Mouse (Mus musculus) WW6 (cell line): ENCODE measurements around the gene B3gnt2.

ENCODE experiments used
- DNase-seq: peaks from one replicate; pipeline ENCODE4 v3.0.0-alpha.2; 2013; ENCODE audit warnings: low read depth, low spot score

Gene B3gnt2

DNA sequence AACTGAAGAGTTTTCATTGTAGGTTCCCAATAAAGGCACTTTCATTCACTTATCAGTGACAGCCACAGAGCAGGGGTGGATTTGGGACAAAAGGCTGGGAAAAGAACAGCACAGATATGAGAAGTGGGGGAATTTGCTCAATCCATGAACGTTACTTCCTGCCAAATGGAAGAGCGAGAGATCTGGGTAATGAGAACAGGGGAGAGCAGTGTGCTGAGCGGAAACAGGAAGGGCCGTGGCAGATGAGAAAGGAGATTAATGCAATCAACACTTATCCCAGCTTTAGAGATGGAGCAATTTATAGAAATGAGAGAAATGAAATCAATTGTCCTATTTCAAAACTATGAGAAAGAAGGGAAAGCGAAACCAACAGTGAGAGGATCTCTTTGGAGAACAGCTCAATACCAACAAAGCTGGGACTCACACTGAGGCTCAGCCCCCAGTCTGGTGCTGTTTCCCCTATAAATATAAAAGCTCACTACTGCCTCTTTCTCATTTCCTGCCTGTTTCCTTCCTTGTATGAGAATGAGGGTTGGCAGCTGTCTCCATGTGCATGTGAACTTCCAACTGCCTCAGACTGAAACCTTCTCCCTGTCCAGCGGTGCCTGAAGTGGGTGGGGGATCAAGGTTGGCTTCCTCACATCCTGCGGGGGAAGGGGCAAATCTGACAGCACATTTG is 11.0 kb upstream of the B3gnt2 start:
- no peak for DNase-seq

DNA sequence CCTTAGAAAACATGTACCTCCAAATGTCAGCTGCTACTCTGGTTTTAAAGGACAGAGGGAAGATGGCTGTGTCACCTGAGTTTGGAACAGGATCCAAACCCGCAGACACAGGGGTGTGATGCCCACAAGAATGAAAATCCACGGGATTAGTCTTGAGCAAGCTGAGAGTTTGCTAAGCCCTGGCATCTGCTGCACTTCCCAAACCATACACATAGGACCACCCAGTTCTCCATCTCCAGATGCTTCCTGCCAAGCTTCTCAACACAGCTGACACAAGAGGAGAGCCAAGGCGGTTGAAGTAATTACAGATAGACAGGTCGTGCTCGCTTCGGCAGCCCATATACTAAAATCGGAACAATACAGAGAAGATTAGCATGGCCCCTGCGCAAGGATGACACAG is 7.8 kb upstream of the B3gnt2 start:
- no peak for DNase-seq

DNA sequence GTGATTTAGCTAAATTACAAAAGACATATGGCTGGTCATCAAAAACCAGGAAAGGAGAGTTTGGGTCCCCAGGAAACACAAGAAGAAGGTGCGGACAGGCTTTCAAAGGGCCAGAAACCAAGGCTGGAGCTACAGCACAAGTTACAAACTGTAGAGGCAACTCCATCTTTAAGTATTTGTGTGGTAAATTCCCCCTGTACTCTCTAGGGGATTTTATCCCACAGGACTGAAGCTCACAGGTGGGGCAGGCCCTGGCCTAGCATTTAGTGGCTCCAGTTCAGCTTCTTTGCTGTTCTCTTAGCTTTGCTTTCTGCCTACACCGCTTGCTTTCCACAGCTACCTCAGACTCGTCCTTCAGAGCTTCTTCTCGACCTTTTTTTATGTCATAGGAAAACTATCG is 6.9 kb upstream of the B3gnt2 start:
- no peak for DNase-seq

DNA sequence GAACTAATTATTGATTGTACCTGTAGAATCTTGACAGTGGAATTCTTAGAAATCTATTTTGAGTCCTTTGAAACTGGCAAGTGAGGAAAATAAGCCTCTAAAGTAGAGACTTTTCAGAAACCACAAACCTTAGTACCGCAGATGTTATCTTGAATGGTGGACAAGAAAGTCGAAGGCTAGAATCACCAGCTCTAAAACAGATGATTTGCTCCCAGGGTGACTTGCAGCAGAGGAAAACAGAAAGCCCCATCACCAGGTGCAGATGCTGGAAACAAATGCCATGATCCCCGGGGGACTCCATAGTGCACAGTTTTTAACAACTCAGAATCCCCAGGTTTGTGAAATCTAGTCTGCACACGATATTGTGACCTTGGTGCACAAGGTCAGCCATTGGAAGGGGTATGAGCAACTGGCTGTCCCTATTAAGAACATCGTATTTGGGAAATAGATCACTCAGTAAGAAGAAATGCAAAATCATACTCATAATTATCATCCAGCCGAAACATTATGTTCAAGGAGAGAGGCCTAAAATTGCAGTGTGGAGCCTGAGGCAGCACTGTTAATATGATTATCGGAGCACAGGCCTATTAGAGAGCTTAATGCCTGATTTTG is 5.0 kb upstream of the B3gnt2 start:
- no peak for DNase-seq

DNA sequence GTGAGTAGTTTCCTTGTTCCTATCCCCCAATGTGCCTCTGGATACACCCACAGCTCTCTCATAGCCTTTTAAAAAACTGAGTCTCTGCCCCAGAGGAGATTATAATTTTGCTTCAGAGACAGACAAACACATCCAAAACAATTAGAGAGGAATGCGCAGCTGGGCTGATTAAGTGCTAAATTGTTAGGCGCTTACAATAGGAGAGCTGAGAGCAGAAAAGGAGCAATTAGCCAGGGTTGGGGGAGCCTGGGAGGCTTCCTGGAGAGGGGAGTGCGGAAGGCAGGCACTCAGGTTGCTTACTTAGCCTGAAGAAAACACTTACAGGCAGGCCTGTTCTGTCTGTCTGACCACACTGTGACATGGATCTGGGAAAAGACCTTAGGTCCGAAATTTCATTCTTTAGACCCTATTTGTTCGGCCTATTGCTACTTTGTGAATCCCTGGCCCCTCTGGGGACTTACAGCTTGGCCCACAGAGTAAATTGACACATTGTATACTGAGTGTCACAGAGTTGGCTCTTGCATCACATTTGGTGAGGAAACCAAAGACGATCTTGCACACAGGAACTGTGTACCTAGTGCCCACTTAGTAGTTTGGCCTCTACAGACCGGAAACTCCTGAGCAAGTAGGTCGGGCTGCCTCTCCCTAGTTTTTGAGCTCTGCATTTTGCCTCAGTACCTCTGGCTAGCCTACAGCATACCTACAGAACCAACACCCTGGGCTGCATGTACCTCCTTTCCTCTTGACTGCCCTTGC is 3.7 kb upstream of the B3gnt2 start:
- DNase-seq, result no peak

DNA sequence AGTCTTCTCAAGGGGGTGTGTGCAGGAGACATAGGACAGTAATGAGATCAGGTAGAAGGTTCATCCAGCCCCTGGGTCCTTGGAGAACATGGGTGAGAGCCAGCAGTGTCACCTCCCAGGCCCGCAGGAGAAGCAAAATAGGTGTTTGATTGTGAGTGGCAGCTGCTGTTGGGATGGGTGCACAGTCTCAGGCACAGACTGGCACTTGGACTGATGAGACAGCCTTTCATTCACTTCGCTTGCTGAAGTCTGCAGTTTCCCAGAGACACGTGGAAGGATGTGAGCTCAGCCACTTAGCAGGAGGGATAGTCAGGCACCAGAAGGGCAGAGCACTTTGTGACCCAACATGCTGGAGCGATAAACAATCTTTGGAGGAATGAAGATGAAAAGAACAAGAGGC is 2.8 kb upstream of the B3gnt2 start:
- DNase-seq, result no peak

DNA sequence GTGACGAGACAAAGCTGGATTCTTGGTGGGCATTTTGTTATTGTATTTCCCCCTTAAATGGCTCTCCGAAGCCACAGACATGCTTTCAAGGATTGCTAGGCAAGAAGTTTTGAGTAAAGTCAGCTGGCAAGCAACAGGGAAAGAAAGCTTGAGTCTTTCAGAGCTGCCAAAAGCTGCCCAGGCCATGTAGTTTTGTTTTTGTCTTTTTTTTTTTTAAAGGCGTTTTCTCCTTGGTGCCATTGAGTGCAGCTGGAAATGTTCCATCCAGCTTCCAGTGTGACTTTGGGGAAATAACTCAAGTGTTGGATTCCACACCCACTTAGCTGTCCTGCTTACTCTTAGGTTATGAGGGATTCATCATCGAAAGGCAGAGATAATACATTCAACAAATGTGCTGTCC is 554 bp upstream of the B3gnt2 start:
- no peak for DNase-seq

DNA sequence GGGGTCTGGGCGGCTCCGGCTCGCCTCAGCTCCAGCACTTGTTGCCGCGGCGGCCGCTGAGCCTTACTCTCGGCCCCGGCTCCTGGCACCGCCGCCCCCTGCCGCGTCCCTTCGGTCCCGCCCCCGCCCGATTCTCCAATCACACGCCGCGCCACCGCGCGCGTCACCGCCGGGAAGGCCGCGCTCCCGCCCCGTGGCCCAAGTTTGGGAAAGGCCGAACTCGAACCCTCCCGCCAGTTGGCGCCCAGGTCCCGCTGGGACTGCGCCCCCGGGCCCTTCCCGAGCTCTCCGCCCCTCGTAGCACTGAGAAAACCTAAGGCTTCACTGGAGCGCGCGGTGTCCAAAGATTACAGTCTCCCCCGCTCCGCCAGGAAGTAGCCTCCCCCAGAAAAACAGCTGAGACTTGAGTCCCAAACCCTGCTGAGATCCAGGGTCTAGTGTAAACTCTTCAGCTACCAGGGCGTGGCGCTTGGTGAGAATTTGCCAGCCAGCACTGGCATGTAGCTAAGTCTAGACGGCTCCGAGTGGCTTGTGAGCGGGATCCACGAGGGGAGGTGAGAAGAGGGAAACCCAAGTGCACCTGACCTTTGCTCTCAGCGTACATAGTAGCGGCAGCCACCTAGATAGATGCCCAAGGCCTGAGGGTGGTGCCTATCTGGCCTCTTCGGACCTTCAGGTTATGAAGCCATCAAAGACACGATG is 977 bp downstream of the B3gnt2 start:
- DNase-seq, result peak; percentile 91

DNA sequence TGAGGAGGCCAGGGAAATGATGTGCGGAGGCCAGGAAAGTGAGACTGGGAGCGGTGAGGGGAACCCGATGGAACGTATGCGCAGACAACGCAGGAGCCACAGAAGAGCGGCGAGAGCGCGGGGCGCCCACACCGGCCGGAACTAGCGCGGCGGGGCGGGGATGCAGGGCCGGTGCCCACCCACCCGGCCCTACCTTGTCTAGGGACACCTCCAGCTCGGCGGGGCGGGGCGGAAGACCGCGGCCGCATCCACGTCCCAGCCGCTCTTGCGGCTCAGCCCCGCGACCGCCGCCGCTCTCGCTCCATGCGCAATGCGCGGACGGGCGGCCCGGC is 1.5 kb downstream of the B3gnt2 start:
- DNase-seq, result peak; percentile 47

DNA sequence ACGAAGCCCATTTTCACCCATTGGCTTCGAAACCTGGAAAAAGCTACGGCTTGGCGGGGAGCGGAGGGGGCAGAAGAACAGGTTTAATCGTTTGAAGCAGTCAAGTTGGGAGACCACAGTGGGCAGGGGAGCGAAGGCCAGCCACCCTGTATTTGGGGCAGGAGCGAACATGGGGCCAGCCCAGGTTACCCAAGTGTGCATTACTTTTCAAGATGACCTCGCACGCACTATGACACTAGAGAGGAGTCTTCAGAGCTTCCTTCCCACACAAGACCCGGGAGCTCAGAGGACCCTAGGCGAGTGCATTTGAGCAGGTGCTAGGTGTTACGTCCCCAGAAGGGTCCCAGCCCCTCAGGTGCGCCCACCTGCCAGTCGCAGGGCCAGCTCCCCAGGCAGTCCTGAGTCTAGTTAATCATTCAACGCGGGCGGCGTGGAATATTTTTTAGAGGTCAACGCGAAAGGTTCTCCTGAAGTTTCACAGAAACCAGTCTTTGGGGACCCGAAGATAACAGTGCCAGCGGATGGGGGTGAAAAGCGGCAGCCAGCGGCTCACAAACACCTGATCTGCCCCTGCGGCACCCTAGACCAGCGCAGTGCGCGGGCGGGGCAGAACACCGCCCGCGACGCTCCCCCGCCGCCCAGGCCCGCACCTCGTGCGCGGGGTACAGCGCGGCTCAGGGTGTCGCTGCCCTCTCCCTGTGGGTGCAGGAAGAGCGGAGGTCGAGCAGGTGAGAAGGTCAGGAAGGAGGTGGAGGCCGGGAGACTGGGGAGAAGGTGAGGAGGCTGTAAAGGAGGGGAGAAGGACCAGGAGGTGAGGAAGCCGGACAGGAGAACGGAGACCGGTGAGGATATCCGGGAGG is 2.1 kb downstream of the B3gnt2 start:
- no peak for DNase-seq

DNA sequence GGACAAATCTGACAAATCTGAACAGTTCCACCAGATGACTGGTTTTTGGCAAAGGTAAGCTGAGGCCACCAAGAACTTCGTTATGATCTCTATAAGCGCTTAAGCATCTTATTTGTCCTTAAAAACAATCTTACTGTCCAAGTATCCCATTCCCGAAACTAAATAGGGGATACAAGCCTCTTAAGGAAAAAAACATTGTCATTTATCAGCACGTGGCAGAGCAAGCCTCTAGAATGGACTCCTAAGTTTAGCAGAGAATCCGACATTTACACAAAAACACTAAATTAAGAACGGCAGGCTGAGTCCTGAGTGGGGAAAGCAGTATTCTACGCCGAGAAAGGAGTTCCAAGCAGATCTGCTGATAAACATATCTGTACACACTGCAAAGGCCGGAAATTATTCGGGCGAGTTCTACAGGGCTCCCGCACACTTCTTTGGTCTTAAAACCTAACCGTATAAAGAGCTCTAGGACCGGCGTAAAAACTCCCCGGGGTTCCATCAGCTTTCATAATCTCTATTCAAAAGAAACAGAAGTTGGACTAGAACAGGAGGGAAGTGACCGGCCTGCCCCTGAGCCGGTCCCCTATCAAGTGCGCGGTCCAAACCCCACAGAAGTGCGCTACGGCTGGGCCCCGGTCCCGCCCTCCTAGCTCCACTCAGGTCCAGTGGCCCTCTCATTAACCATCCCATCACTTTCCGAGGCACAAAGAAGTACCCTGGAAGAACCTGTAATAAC is 2.9 kb downstream of the B3gnt2 start:
- DNase-seq, result no peak

DNA sequence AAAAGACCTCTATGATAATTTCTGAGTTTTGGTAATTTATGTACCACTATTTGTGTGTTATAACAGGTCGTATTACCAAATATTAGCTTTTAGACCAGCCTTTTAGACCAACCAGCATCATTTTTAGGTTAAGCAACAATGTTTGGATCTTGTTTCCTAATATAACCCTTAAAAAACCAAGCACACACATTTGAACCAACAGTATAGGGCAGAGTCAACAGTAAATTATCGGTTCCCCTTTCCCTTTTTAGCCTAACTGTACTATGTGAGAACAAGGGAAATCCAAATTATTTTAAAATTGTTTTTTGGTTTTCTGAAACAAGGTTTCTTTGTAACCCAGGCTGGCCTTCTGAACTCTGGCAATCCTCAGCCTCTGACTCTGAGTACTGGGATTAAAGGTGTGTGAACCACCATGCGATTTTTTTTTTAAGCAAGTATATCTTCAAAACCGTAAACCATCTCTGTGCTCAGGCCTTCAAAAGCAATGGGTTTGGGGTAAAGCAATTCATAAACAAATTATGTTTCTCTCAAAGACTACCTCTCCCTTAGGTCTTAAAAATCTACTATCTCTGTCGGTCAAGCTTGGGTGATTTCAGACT is 3.6 kb downstream of the B3gnt2 start:
- DNase-seq, result no peak

DNA sequence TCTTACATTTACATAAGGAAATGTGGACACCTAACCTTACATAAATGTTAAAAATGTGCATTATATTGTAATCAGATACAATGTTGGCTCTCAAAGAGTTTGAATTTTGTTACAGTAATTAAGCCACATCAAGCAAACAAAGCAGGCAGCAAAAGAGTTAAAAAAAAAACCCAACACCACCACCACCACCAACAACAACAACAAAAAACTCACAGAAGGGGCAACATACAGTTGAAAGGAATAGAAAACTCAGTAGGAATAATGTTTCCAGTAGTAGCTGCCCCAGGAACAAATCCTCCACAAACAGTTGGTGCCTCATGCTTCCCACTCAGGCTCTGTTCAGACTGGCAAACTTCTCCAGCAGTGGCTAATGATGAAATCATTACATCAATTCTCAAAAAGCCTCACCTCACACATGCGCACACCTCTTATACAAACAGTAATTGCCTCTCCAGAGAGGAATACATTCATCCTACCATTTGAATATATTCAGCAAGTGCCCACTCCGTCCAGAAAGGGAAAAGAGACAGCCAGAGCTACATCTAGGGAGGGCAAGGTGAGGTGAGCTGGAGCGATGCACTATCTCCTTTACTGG is 4.3 kb downstream of the B3gnt2 start:
- no peak for DNase-seq

DNA sequence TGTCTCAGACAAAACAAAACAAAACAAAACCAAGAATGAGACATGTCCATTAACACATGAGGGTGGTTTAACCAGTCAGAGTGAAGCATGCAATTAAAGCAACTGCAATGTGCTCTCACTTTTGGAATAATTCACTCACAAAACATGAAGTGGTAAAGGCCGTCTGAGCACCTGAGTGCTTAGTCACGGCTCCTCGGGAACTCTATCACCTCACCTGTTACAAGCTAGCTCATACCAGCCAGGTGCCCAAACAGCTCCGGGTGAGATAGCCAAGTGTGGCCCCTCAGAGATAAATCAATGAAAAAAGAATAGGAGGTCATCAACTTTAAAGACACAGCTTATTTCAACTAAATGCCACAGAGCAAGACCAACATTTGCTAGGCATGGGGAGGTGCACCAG is 6.2 kb downstream of the B3gnt2 start:
- DNase-seq, result no peak

DNA sequence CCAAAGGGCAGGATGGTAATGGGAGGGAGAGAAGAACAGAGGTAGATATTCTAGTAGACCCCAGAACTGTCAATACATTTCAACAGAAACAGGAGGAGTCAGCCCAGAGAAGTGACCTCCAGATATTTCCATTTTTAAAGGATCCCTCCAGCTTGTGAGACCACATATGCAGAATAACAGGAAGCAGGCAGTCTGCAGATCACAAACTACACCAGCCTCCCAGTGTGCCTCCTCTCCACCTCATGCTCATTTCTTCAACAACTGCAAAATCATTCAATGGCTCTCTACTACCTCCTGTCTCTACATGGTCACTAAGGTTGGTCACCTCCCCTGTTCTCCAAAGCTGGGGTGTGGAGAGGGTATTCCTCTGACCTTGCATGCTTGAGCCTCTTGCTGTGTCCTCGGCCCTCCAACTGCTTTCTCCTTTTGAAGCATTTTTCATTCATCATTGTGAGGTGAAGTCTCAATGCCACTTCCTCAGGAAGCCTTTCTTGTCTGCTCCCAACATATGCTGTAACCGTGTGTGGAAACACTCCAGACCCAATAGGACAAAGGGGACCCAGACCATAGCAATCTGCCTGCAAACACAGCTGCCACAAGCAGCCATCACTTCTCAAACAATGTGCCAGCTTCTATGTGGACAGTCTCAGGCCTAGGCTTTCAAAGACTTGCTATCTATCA is 7.1 kb downstream of the B3gnt2 start:
- no peak for DNase-seq

DNA sequence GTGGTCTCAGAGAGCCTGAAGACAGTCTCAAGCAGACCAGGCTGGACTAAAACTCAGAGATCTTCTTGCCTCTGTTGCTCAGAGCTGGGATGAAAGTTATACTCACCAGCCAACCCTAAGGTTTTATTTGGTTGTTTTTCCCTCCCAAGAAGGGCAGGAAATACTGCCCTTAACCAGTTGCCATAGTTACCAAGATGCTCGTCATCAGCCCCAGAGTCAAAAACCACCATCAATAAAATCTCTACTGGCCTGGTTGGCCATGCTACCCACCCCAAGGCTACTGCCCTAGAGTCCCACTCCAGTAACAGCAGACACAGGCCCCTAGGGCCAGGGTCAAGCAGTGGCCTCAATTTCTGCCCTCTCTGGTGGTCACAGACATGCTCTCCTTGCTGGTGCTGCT is 8.3 kb downstream of the B3gnt2 start:
- no peak for DNase-seq

DNA sequence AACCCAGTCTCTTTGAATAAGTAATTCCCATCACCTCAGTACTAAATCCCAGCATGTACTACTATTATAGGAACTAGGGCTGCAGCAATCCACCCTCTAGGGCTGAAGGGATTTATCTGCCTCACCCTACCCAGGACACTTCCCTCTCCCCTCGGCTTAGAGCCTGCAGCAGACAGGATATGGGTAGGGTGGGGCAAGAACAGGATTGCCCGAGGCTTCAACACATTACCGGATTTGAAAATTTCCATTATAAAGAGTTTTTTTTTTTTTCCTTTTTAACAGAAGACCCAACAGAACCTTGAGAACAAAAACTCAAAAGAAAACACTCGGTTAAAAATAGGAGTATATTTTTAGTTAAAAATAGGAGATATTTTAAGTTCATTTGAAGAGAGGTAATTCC is 9.3 kb downstream of the B3gnt2 start:
- DNase-seq, result peak; percentile 54

DNA sequence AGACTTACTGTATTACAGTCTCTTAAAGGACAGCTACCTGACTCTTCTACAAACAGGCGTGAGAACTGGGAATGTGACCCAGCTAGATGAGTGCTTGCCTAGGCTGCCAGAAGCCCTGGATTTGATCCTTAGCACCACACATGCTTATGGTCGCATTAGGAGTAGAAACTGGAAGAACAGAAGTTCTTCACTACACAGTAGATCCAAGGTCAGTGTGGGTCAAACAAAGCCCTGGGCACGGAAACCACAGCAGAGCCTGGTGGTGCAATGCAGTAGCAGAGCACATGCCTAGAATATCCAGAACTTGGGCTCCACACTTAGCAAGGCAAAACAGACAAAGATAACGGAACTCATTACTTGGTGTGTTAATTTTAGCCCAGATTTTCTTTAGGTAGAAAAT is 10.7 kb downstream of the B3gnt2 start:
- no peak for DNase-seq

DNA sequence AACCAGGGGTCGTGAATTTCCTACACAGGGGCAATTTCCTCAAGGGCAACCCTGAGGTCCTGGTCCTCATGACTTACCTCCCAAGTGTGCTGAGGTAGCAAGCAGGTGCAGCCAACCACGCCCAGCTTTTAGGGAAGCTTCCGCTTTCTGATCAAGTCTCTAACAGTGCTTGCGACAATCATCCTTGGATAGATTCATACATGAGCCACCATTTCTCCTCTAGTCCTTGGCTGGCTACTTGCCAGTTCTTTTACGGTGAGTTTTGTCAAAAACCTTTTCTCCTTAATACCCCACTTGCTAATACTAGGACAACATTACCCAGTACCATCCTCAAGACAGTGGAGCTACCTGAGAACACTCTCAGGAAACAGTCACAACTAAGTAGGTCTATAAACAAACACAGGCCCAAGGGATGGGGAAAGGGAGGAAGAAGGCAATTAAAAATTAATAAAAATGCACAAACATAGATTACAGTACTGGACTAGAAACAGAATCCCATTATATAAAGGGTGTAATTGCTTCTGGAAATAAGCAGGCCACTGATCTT is 12.0 kb downstream of the B3gnt2 start:
- DNase-seq, result no peak
